Mouse (Mus musculus): ENCODE measurements around the gene Gbp9.
A peak's percentile ranks its signal among the peaks of the same experiment; 100 is the strongest.
"Not testable (repeated sequence)": the region's sequence is repeated elsewhere in the genome, so short reads cannot be mapped to it uniquely, and the experiment has no call there.

The Gbp9 gene

DNA sequence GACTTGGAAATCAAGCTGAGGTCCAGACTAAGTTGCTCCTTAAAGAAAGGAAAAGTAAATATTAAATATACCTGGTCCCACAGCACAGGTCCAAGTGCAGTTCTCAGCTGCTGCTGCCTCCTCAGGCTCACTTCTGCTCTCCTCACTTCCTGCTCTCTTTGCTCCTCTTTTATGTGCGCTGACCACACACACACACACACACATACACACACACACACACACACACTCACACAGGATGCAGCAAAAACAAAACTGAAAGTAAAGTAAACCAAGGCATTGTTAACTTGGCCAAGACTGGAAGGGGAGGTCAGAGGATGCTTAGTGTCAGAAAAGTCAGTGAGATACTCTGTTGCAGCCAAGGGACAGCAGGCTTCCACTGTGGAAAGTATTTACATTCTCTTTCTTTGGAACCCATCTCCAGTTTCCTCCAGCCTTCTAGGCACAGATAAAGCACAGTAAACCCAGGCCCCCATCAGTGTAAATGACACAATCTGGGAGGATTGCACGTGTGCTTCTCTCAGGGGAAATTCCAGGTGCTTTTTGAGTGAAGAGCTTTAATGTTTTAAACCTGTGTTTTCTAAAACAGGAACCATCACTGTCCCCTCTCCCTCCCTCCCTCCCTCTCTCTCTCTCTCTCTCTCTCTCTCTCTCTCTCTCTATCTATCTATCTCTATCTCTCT is at the start of gene Gbp9, which contains the start of the genes Gbp8 and Gbp4:
Gbp9 (minus strand) TSS at position 131 of the 680 bp plus-strand sequence.
Gbp8 (minus strand) TSS at position 132 of the 680 bp plus-strand sequence.
Gbp4 (minus strand) TSS at position 178 of the 680 bp plus-strand sequence.
- DNase-seq (ENCODE audit: low spot score in 2 of 2) = not testable (repeated sequence)

DNA sequence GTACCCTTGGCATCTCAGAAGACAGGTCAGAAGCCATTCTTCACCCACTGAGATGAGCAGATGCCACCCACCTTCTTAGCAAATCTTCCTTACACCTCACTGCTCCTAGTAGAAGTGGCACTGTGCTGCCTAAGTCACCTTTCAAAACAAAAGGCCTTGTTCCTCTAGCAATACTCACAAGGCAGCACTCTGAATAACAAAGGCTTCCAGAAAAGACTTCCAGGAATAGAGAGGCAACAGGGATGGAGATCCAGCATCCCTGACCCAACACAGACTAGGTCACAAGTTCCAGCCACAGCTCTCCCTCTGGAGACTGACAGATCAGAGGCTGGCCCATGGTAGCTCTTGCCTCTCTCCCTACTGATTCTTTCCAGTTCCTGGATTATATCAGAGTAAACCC is 42.1 kb upstream of the Gbp9 start:
- DNase-seq (ENCODE audit: low spot score in 2 of 2) = no peak

DNA sequence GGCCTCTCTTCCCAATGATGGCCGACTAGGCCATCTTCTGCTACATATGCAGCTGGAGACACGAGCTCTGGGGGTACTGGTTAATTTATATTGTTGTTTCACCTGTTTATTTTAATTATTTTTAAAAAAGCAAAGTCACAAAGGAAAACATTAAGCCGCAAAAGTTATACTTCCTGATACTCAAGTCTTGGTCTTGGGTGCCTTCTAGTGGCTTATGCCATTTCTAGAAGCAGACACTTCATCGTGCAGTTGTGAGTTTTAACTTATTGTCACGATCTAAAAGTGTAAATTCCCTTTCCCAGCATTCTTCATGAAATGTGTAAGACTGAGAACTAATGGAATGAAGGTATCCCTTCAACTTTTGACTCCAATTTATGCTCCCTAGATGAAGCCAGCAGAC is 17.2 kb upstream of the Gbp9 start:
- no peak for DNase-seq (ENCODE audit: low spot score in 2 of 2)

DNA sequence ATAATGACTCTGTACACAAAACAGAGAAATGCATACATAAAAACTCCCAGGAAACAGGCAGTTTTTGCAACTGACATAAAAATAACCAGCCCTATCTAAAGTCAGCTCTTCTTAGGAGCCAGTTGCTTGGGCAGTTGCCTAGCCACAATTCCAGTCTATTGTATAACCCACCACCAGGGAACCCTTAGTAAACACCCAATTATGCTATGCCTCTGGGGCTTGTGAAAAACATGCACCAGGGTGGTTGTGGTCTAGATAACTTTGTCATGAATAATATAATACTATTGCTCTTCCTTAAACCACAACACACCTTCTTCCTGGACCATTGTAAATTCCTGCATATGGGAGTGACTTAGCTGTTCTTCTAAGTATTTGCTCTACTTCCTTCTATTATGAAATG is 14.7 kb upstream of the Gbp9 start:
- no peak for DNase-seq (ENCODE audit: low spot score in 2 of 2)

DNA sequence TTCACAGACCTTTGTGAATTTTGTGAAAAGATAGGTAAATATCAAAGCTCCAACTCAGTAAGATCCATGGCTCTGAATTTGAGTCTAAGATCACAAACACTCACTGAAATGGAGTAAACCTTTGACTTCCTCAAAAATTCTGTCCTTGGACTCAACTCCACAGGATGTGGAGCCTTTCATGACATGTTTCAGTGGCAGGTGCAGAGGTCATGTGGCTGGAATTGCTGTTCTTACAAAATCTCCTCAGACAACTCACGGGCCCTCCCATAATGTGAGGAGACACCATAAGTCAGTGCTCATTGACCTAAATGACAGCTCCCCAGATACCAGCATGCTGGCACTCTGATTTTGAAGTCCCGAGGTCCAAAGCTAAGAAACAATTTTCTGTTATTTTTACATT is 8.7 kb upstream of the Gbp9 start:
- not testable (repeated sequence) for DNase-seq (ENCODE audit: low spot score in 2 of 2)

DNA sequence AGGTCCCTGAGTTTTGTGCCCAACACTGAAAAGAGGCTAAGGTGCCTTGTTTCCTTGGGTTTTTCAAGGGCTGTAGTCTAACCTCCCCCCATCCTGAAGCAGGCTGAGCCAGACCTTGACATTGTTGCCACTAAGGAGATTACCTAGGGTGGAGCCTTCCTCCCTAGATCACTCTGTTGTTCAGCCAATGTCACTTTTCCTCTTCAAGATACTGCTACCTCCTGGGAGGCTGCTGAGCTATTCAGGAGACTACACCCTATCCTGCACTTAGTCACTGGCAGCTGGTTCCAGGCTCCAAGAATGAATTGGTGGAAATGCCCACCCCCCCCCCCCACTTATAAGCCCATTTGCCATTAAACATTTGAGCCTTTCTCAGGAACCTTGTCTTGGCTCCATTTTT is 7.1 kb upstream of the Gbp9 start:
- no peak for DNase-seq (ENCODE audit: low spot score in 2 of 2)

DNA sequence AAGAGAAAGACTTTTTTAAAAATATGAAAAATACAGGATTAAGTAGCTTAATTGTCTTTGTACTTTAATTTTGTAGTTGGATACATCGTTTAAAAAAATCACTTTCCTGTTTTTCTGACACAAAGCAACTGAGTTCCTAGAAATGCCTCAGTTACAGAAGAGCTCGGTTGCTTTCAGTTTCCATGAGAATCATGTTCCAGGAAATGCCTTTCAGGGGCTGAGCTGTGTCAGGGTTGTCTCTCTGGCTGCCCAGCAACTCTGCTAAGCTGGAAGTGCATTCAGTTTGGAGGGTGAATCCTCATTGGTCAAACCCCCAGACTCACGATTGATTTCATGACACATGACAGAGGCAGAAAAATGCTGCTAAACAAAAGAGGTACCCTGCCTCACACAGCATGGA is 6.4 kb upstream of the Gbp9 start:
- DNase-seq (ENCODE audit: low spot score in 2 of 2) = not testable (repeated sequence)

DNA sequence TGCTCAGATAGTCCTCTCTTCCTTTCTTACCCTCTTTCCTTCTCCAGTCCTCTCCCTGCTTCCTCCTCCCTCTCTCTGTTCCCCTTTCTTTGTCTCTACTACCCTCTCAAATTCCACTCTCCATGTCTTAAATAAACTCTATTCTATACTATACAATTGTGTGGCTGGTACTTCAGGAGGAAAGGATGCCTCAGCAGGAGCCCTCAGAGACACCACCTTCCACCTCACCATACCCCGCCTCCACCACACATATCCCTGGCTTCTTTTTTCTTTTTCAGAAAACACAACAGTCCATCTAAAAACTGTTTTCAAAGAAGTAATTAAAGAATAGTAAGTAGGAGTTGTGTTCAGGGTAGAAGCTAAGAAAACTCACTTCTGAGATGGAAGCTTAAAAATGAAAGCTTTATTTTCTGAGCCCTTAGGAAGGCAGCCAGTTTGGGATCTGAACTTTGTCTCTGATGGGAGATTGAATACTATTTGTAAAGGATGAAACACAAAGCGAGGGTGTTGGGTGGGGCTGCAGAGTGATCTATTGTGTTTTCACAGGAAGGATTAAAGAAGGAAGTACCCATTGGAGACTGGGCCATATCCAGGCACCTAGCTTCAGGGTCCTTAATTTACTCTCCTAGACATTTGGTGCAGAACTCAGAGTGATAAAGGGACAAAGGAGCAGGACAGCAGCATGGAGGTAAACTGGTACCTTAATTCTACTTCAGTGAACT is 911 bp upstream of the Gbp9 start:
- not testable (repeated sequence) for DNase-seq (ENCODE audit: low spot score in 2 of 2)

DNA sequence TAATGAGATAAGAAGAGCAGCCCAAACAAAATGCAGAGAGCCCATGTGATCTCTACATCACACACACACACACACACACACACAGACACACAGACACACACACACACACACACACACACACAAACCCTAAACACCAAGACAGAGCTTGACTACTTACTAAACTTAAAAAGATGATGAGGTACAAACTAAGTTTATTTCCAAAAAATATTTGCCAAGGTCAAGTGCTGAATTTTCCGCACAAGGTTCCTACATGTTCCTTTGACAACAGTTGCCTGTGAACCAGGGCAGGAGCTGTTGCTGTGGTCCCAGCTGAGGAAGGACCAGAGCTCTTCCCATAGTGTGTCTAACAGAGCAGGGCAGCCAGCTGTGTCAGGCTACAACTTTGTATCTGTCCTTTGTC is 433 bp downstream of the Gbp9 start:
- no peak for DNase-seq (ENCODE audit: low spot score in 2 of 2)

DNA sequence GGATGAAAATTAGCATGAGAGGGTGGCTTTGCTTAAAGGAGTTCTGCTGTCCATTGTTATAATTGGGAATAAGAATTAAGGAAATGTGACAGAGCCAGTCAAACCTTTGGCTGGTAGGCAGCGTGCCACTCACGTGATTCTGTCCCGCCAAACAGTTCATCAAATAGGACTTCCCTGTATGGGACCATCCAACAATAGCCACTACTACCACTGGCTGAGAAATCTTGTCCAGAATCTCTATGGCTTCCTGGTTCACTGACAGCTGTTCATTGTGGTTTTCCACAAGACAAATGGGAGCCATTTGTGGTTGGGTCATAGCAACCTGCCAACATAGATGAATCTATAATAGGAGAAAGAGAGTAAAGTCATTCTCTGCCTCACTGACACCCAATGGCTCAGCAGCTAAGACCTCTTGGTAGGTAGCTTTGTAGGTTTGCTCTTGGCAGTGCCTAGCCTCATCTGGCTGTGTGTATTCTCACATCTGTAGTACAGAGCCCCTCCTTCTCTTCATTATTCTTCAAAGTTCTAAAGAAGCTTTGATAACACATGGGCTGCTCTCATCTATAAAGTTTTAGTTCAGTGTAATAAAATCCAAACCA is 2.5 kb downstream of the Gbp9 start:
- DNase-seq (ENCODE audit: low spot score in 2 of 2) = not testable (repeated sequence)

DNA sequence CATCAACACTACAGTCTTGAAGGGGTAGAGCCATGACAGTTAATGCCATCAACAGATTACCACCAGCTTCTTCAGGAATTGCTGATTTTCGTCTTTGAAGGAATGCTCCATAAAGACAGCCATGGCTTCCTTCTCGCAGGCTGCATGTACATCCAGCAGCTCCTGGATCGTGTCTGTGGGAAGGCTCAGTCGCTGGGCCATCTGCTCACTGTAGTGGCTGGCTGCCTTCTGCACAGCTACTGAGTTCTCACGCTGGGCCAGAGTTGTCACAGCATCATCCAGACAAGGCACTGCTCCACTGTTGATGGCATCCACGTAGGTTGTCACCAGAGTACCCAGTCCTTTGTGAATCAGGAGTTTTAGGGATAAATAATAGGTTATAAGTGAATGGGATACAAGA is 17.6 kb downstream of the Gbp9 start:
- peak in 1 of 2 experiments; percentile 19 for DNase-seq (ENCODE audit: low spot score in 2 of 2)

DNA sequence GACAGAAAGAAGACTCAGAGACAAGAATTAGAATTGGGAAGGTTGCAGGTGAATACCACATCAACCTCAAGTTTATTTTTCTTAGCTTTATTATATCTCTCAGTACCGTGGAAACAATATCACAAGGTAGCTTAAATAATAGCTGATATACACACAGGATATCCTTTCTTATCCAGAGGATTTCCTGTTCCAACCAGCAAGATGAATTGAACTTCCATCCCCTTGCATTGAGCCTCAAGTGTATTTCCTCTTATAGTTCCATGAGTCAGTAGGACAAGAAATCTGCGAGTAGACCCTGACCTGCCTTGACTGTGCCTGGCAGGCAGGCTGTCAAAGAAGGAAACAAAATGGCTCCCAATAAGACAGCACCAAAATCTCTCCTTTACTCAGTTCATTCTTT is 23.6 kb downstream of the Gbp9 start:
- DNase-seq (ENCODE audit: low spot score in 2 of 2) = no peak

DNA sequence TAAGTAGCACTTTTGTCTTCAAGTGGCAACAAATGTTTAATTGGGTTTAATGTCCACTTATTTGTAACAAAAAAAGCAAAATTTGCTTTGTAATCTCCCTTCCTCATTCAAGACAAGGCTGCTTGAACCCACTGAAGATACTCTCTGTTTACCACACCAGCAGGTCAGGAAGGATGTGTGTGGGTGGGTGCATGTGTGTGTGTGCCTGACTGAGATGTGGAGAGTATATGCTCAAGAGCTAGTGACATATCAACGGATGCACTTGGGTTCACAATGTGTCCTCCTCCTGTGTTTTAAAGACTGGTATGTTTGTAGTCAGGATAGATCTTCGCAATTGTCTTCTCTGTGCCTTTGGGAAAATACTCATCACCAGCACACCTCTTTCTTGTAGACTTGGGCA is 24.6 kb downstream of the Gbp9 start:
- no peak for DNase-seq (ENCODE audit: low spot score in 2 of 2)

DNA sequence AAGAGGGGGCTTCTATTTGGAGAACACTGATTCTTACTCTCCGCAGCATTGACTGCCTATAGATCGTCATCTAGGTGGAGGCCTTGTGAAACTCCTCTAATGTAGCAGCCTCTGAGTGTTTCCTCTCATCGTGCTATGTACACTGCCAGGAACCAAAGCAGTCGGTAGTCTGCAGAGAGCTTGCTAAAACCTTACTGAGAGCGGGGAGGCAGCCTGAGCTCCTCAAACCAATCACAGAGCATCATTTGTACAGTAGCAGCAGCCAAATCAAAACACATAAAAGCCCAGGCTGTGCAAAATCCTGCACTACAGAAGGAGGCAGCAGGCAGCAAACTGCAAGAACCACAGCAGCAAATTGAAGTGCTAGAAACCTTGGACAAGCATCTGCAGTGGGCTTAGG is 25.7 kb downstream of the Gbp9 start:
- no peak for DNase-seq (ENCODE audit: low spot score in 2 of 2)

DNA sequence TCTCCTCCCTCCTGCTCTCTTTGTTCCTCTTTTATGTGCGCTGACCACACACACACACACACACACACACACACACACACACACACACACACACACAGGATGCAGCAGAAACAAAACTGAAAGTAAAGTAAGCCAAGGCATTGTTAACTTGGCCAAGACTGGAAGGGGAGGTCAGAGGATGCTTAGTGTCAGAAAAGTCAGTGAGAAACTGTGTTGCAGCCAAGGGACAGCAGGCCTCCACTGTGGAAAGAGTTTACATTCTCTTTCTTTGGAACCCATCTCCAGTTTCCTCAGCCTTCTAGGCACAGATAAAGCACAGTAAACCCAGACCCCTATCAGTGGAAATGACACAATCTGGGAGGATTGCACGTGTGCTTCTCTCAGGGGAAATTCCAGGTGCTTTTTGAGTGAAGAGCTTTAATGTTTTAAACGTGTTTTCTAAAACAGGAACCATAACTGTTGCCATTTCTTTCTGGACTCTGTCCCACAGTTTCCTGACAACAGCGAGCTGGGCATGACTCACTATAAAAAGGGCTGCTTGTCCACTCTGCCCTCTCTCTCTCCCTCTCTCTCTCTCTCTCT is 29.0 kb downstream of the Gbp9 start:
- DNase-seq (ENCODE audit: low spot score in 2 of 2) = peak in 1 of 2 experiments; percentile 20

DNA sequence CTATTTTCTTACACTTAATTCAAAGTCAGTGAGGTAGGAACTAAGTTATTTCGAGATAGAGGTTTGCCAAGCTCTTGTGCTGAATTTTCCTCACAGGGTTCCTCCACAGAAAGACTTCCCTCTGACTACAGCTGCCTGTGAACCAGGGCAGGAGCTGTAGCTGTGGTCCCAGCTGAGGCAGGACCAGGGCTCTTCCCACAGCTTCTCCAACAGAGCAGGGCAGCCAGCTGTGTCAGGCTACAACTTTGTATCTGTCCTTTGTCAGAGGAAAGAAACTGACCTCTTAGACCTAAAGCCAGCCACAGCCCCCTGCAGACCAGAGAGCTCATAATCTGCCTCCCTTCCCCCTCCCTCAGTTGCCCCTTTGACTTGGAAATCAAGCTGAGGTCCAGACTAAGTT is 29.6 kb downstream of the Gbp9 start:
- not testable (repeated sequence) for DNase-seq (ENCODE audit: low spot score in 2 of 2)

DNA sequence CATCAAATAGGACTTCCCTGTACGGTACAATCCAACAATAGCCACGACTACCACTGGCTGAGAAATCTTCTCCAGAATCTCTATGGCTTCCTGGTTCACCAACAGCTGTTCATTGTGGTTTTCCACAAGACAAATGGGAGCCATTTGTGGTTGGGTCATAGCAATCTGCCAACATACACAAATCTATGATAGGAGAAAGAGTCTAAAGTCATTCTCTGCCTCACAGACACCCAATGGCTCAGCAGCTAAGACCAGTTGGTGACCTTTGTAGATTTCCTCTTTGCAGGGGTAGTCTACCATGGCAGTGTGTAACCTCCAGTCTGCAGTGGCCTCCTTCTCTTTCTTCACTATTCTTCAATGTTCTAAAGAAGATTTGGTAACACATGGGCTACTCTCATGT is 33.6 kb downstream of the Gbp9 start:
- DNase-seq (ENCODE audit: low spot score in 2 of 2) = not testable (repeated sequence)

DNA sequence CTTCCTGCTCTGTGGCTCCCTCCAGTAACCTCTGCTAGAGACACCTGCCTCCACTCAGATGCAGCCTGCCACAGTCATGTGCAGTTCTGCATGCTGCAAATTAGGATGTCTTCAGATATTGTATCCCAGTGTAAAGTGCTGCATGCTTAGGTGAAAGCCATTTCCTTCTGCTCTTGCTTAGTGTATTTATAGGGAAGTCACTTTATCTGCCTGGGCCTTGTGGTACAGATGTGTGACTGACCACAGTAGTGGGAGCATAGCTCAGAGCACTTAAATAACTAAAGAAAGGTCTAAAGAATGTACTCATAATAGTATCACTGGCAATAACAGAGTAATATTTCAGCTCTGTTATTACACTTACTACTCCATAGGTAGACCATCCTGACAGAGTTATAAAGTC is 57.4 kb downstream of the Gbp9 start:
- no peak for DNase-seq (ENCODE audit: low spot score in 2 of 2)

DNA sequence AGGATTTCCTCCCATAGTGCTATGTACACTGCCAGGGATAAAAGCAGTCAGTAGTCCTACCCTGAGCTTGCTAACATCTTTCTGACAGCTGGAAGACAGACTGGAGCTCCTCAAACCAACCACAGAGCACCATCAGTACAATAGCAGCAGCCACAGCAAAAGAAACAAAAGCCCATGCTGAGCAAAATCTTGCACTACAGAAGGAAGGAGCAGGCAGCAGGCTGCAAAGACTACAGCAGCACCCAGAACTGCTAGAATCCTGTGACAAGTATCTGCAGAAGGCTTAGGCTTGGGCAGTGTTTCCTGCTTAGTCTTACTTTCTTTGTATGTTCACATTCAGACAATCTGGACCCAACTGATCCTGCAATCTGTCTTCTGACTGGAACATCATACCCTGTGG is 71.0 kb downstream of the Gbp9 start:
- DNase-seq (ENCODE audit: low spot score in 2 of 2) = not testable (repeated sequence)

DNA sequence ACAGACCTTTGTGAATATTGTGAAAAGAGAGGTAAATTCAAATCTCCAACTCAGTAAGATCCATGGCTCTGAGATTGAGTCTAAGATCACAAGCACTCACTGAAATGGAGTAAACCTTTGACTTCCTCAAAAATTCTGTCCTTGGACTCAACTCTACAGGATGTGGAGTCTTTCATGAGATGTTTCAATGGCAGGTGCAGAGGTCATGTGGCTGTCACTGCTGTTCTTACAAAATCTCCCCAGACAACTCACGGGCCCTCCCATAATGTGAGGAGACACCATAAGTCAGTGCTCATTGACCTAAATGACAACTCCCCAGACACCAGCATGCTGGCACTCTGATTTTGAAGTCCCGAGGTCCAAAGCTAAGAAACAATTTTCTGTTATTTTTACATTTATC is 74.9 kb downstream of the Gbp9 start:
- not testable (repeated sequence) for DNase-seq (ENCODE audit: low spot score in 2 of 2)

DNA sequence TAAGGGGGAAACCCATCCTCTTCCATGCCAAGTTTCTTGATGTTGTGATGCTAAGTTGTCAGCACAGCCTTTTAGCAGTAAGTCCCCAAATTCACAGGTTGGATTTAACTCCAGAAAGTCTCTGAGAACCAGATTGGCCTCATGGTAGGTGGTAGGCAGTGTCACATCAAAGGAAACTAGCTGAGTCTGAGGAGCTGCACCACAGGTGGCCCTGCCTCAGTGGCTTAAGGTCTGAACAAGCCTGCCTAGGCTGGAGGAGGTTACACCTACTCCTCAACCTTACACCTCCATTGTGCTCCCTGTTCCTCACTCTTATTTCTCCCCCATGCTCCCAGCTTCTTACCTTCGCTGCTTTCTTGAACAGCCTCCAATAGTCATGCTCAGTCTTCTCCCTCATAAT is 76.0 kb downstream of the Gbp9 start:
- no peak for DNase-seq (ENCODE audit: low spot score in 2 of 2)

DNA sequence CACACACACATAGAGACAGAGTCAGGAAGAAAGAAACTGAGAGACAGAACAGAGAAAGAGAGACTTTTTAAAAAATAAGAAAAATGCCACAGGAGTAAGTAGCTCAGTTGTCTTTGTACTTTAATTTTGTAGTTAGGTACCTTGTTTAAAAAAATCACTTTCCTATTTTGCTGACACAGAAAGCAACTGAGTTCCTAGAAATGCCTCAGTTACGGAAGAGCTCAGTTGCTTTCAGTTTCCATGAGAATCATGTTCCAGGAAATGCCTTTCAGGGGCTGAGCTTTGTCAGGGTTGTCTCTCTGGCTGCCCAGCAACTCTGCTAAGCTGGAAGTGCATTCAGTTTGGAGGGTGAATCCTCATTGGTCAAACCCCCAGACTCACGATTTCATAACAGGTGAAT is 76.9 kb downstream of the Gbp9 start:
- not testable (repeated sequence) for DNase-seq (ENCODE audit: low spot score in 2 of 2)

DNA sequence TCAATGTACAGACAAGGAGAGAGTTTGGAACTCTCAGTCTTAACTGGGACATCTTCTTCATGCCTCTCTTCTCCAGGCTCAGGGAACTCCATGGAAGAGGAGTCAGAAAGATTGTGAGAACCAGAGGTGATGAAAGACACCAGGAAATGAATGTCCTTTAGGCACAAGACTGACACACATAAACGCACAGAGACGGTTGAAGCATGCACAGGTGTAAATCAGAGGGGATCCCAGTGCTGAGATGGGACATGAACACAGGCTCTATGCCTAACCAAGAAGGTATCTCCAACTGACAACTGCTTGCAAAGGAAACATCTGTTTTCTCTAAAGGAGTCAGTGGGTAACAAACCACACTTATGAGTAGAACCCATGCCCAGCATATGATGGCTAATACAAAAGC is 79.1 kb downstream of the Gbp9 start:
- no peak for DNase-seq (ENCODE audit: low spot score in 2 of 2)
